Mouse (Mus musculus): Measurements from ENCODE around the gene Pln.

- TF ChIP-seq POLR2A (IDR thresholded peaks at IDR 0.05; ENCODE audit: low read depth, low read length) (no peak), CTCF (IDR thresholded peaks at IDR 0.05; ENCODE audit: extremely low read depth, insufficient read length, insufficient replicate concordance, low read depth, low read length) (no peak)
Observed at GRCm38 (mm10) chr10:53343384-53343783, 5.9 kb downstream of the Pln start.

Data from small intestine, adult 2 months (tissue).